In genomic region chr11:45154497-45154896, GRCm38 (mm10) we compare ENCODE assay signal across 15 mouse cellular contexts.
DNase-seq lines count a peak whose midpoint lies in the region; ATAC-seq and TF ChIP-seq lines count a peak whose summit lies in the region.
"Had no signal": no experiment of that assay in that cellular context is flagged by ENCODE, and none has a peak within 500 bp of the region (broad histone marks: within the 10 kb centered on the region; RNA-seq: fewer than 3 reads in every experiment).

No protein-coding gene starts in this region.

- no peak overlapping the region for H3K9ac ChIP-seq in limb, embryonic 12.5 days (replicated peaks)
- no peak overlapping the region for H3K9ac ChIP-seq in forebrain, embryonic 16.5 days (replicated peaks; ENCODE audit: low read depth, low read length)
- no peak overlapping the region for H3K9ac ChIP-seq in hindbrain, embryonic 13.5 days
- H3K9ac ChIP-seq in midbrain, postnatal 0 days (replicated peaks; ENCODE audit: low read length, poor library complexity, severe bottlenecking): no peak overlapping the region
- H3K9ac ChIP-seq: midbrain, embryonic 12.5 days had no signal

- TF ChIP-seq CTCF in midbrain, postnatal 0 days (IDR thresholded peaks at IDR 0.05): no peak

- H3K4me3 ChIP-seq in limb, embryonic 12.5 days (replicated peaks): no peak overlapping the region
- H3K4me3 ChIP-seq in limb, embryonic 10.5 days: no peak overlapping the region
- H3K4me3 ChIP-seq in forebrain, embryonic 16.5 days (replicated peaks; ENCODE audit: low read length): no peak overlapping the region
- H3K4me3 ChIP-seq in hindbrain, embryonic 13.5 days: no peak overlapping the region
- no peak overlapping the region for H3K4me3 ChIP-seq in midbrain, postnatal 0 days (ENCODE audit: low read depth, low read length)
- H3K4me3 ChIP-seq: midbrain, embryonic 12.5 days had no signal

- DNase-seq in limb, embryonic 10.5 days (ENCODE audit: low spot score): no peak
- peak; percentile 62 for DNase-seq in midbrain, postnatal 0 days (ENCODE audit: low spot score)
- no peak for DNase-seq in gastrocnemius, adult 18-20 months (ENCODE audit: low spot score)
- no peak for DNase-seq in gastrocnemius, postnatal 36 days
- DNase-seq in left cerebral cortex, adult 11 months (ENCODE audit: low spot score): no peak
- DNase-seq: cerebellum, adult 2 months; heart, adult 11 months; lung, postnatal 14 days; thymus, postnatal 25 days had no signal

- peaks cover 10% of the 10 kb centered on the region for H3K4me1 ChIP-seq in limb, embryonic 12.5 days (replicated peaks)
- peaks cover 6% of the 10 kb centered on the region; the same call in 1 of the 2 replicates for H3K4me1 ChIP-seq in limb, embryonic 10.5 days
- H3K4me1 ChIP-seq in forebrain, embryonic 16.5 days (replicated peaks; ENCODE audit: control insufficient read depth, insufficient read depth, low read length): 0 out of 2 replicates have a peak, but pooled peaks cover 5% of the 10 kb centered on the region
- H3K4me1 ChIP-seq in hindbrain, embryonic 13.5 days (replicated peaks): peaks cover 9% of the 10 kb centered on the region
- H3K4me1 ChIP-seq in midbrain, postnatal 0 days (ENCODE audit: insufficient read depth, low read length): 0 out of 2 replicates have a peak, but pooled peaks cover 4% of the 10 kb centered on the region
- H3K4me1 ChIP-seq: midbrain, embryonic 12.5 days had no signal

- H3K27me3 ChIP-seq in limb, embryonic 12.5 days: peaks cover 11% of the 10 kb centered on the region
- H3K27me3 ChIP-seq in limb, embryonic 10.5 days (ENCODE audit: low read depth, poor library complexity, severe bottlenecking): no peaks in the 10 kb centered on the region
- no peaks in the 10 kb centered on the region for H3K27me3 ChIP-seq in forebrain, embryonic 16.5 days (replicated peaks; ENCODE audit: control insufficient read depth, insufficient read depth, low read length)
- H3K27me3 ChIP-seq in hindbrain, embryonic 13.5 days: no peaks in the 10 kb centered on the region
- no peaks in the 10 kb centered on the region for H3K27me3 ChIP-seq in midbrain, postnatal 0 days (ENCODE audit: insufficient read depth, low read length)
- H3K27me3 ChIP-seq: midbrain, embryonic 12.5 days had no signal

- no peaks in the 10 kb centered on the region for H3K9me3 ChIP-seq in limb, embryonic 12.5 days
- H3K9me3 ChIP-seq in limb, embryonic 10.5 days (replicated peaks): no peaks in the 10 kb centered on the region
- no peaks in the 10 kb centered on the region for H3K9me3 ChIP-seq in forebrain, embryonic 16.5 days (ENCODE audit: control insufficient read depth, low read length)
- H3K9me3 ChIP-seq in hindbrain, embryonic 13.5 days: no peaks in the 10 kb centered on the region
- H3K9me3 ChIP-seq in midbrain, postnatal 0 days (ENCODE audit: low read length): no peaks in the 10 kb centered on the region
- H3K9me3 ChIP-seq: midbrain, embryonic 12.5 days had no signal

- H3K27ac ChIP-seq in limb, embryonic 12.5 days: 0 out of 2 replicates have a peak overlapping the region, but pooled peaks have one; percentile 50
- no peak overlapping the region for H3K27ac ChIP-seq in limb, embryonic 10.5 days
- H3K27ac ChIP-seq in forebrain, embryonic 16.5 days (ENCODE audit: low read length): no peak overlapping the region
- H3K27ac ChIP-seq in hindbrain, embryonic 13.5 days: peak overlapping the region; percentile 82
- no peak overlapping the region for H3K27ac ChIP-seq in midbrain, postnatal 0 days (ENCODE audit: low read depth, low read length)
- H3K27ac ChIP-seq: midbrain, embryonic 12.5 days; stomach, postnatal 0 days had no signal

- no peak for ATAC-seq in limb, embryonic 12.5 days (ENCODE audit: insufficient number of reproducible peaks, insufficient read depth, low FRiP score, low TSS enrichment, low read depth)
- peak; percentile 43; the same call in 1 of the 2 replicates for ATAC-seq in forebrain, embryonic 16.5 days
- ATAC-seq in hindbrain, embryonic 13.5 days (ENCODE audit: low FRiP score): peak; percentile 74
- no peak for ATAC-seq in midbrain, postnatal 0 days (ENCODE audit: low FRiP score)
- ATAC-seq: inflammation-experienced regulatory T-cells, adult 6 months had no signal

- H3K36me3 ChIP-seq in limb, embryonic 12.5 days: no peaks in the 10 kb centered on the region
- H3K36me3 ChIP-seq in limb, embryonic 10.5 days: no peaks in the 10 kb centered on the region
- H3K36me3 ChIP-seq in forebrain, embryonic 16.5 days (ENCODE audit: control insufficient read depth, insufficient read depth): no peaks in the 10 kb centered on the region
- H3K36me3 ChIP-seq in hindbrain, embryonic 13.5 days: no peaks in the 10 kb centered on the region
- H3K36me3 ChIP-seq in midbrain, postnatal 0 days (ENCODE audit: insufficient read depth, low read length): no peaks in the 10 kb centered on the region
- H3K36me3 ChIP-seq: midbrain, embryonic 12.5 days had no signal

- 21% methylated on average over 8 of the region's 8 CpGs for WGBS in limb, embryonic 12.5 days
- WGBS in limb, embryonic 10.5 days: 28% methylated on average over 8 of the region's 8 CpGs
- 42% methylated on average over 8 of the region's 8 CpGs for WGBS in forebrain, embryonic 16.5 days
- WGBS in hindbrain, embryonic 13.5 days: 18% methylated on average over 8 of the region's 8 CpGs
- 54% methylated on average over 8 of the region's 8 CpGs for WGBS in midbrain, postnatal 0 days

- intact Hi-C loops in gastrocnemius, postnatal 36 days (cut with DNase I): no loop called here

- H3K4me2 ChIP-seq in limb, embryonic 12.5 days: no peak overlapping the region
- no peak overlapping the region for H3K4me2 ChIP-seq in forebrain, embryonic 16.5 days (ENCODE audit: low read length)
- peak overlapping the region; percentile 14; the same call in 1 of the 2 replicates for H3K4me2 ChIP-seq in hindbrain, embryonic 13.5 days
- no peak overlapping the region for H3K4me2 ChIP-seq in midbrain, postnatal 0 days (ENCODE audit: low read depth, low read length, poor library complexity, severe bottlenecking)
- H3K4me2 ChIP-seq: midbrain, embryonic 12.5 days had no signal

Comparison
In these comparisons a context has a peak if more than half of its experiments do, and no peak if none do; other contexts are left out.
1. H3K27ac ChIP-seq: peak in limb, embryonic 12.5 days (single experiment) and hindbrain, embryonic 13.5 days (single experiment); none in limb, embryonic 10.5 days (single experiment), forebrain, embryonic 16.5 days (single experiment) and midbrain, postnatal 0 days (single experiment).
2. ATAC-seq: peak in forebrain, embryonic 16.5 days (single experiment) and hindbrain, embryonic 13.5 days (single experiment); none in limb, embryonic 12.5 days (single experiment) and midbrain, postnatal 0 days (single experiment).